ENCODE assay signal across 8 mouse cellular contexts in the genomic region with DNA sequence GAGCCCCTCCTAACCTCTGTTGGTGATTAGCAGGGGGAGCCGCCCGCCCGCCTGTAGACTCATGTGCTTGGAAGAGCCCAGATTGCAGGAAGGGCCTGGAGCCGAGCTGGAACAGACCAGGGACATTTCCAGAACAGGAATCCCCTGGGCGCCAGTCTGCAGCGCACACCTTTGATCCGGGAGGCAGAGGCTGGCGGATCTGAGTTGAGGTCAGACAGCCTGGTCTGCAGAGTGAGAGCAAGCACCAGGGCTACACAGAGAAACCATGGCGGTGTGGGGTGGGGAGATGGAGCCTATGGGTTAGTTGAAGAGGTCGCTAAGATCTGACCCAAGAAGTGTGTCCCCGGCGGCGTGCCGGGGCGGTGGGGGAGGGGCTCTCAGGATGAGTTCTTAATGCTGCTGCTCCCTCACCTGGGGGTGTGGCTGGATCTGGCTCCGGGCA. TPM values are rescaled to one million over a fixed set of nuclear protein-coding genes. Genes with fewer than 3 reads are reported as not detected.
DNase-seq lines count a peak whose midpoint lies in the region; ATAC-seq and TF ChIP-seq lines count a peak whose summit lies in the region.

No protein-coding gene starts in this region.

- no peaks in the 10 kb centered on the region for H3K27me3 ChIP-seq in kidney, adult 2 months (replicated peaks; ENCODE audit: control insufficient read depth, insufficient read depth, low read length)
- H3K27me3 ChIP-seq in midbrain, postnatal 0 days (ENCODE audit: insufficient read depth, low read length), result no peaks in the 10 kb centered on the region

- H3K4me2 ChIP-seq in midbrain, postnatal 0 days (ENCODE audit: low read depth, low read length, poor library complexity, severe bottlenecking), result no peak overlapping the region

- TF ChIP-seq CTCF in kidney, adult 2 months (conservative IDR thresholded peaks at IDR 0.05; ENCODE audit: insufficient read depth, insufficient read length, low read depth, low read length), result no peak
- no peak for TF ChIP-seq CTCF in midbrain, postnatal 0 days (IDR thresholded peaks at IDR 0.05)

- H3K4me3 ChIP-seq in kidney, adult 2 months (ENCODE audit: insufficient read depth, low read depth, low read length), result no peak overlapping the region
- no peak overlapping the region for H3K4me3 ChIP-seq in midbrain, postnatal 0 days (ENCODE audit: low read depth, low read length)

- H3K4me1 ChIP-seq in kidney, adult 2 months (ENCODE audit: control insufficient read depth, insufficient read depth, low read length), result peaks cover 74% of the 10 kb centered on the region
- H3K4me1 ChIP-seq in midbrain, postnatal 0 days (ENCODE audit: insufficient read depth, low read length), result 0 out of 2 replicates have a peak, but pooled peaks cover 2% of the 10 kb centered on the region

- 17% methylated on average over 16 of the region's 16 CpGs for WGBS in kidney, adult 2 months
- WGBS in midbrain, postnatal 0 days, result 25% methylated on average over 16 of the region's 16 CpGs

- no peak overlapping the region for H3K9ac ChIP-seq in midbrain, postnatal 0 days (replicated peaks; ENCODE audit: low read length, poor library complexity, severe bottlenecking)

- peak; percentile 49 for DNase-seq in CD4-positive, CD25-positive, alpha-beta regulatory T cell, adult 2 months (ENCODE audit: low read depth, low spot score)
- peak; percentile 55 for DNase-seq in CD4-positive helper T cell, adult 2 months (ENCODE audit: low read depth, low spot score)
- DNase-seq in gastrocnemius, adult 8-10 months (ENCODE audit: low spot score in 2 of 2), result peak; percentile 59 to 67
- DNase-seq in kidney, adult 2 months, result peak; percentile 83
- peak; percentile 45 for DNase-seq in naive thymus-derived CD4-positive, alpha-beta T cell, adult 2 months (ENCODE audit: low read depth)
- DNase-seq in midbrain, postnatal 0 days (ENCODE audit: low spot score), result no peak

- no peak for ATAC-seq in CD4-positive, CD25-positive, alpha-beta regulatory T cell, adult 4 months
- ATAC-seq in midbrain, postnatal 0 days (ENCODE audit: low FRiP score), result no peak
- ATAC-seq in cerebellum, adult (ENCODE audit: insufficient number of reproducible peaks, low FRiP score, low TSS enrichment), result no peak

- H3K9me3 ChIP-seq in midbrain, postnatal 0 days (ENCODE audit: low read length), result no peaks in the 10 kb centered on the region

- TF ChIP-seq POLR2A in kidney, adult 2 months (IDR thresholded peaks at IDR 0.05; ENCODE audit: low read depth, low read length), result no peak

- peak overlapping the region; percentile 46 for H3K27ac ChIP-seq in kidney, adult 2 months (ENCODE audit: insufficient read depth, low read depth, low read length)
- no peak overlapping the region for H3K27ac ChIP-seq in midbrain, postnatal 0 days (ENCODE audit: low read depth, low read length)

- no peaks in the 10 kb centered on the region for H3K36me3 ChIP-seq in kidney, adult 2 months (ENCODE audit: control insufficient read depth, insufficient read depth, low read length)
- no peaks in the 10 kb centered on the region for H3K36me3 ChIP-seq in midbrain, postnatal 0 days (ENCODE audit: insufficient read depth, low read length)

RNA-seq across cellular contexts. Expression of a gene that starts 25.0 kb away (rescaled TPM):
- 1,000 to 10,000 TPM; 4,123 to 4,128 TPM for polyA plus RNA-seq in CD4-positive, CD25-positive, alpha-beta regulatory T cell, adult 4 months (2017; shearing (Covaris generic))
- 100 to 1,000 TPM; 566 to 724 (median 629) TPM for total RNA-seq in gastrocnemius, adult 8-10 months (2022)
- 1,267 and 1,337 TPM in 2 replicates for polyA plus RNA-seq in kidney, adult 2 months (2012; rRNA removed)
- total RNA-seq in midbrain, postnatal 0 days (2014; rRNA removed), result 1,612 and 1,828 TPM in 2 replicates
- 779 and 814 TPM in 2 replicates for polyA plus RNA-seq in midbrain, postnatal 0 days (2015; fragmentation: Nextera tagmentation; extraction: Ambion mirVana)

RNA-seq across cellular contexts. Expression of a gene that starts 27.8 kb away (rescaled TPM):
- 10 to 100 TPM; 14.5 to 23.4 TPM for polyA plus RNA-seq in CD4-positive, CD25-positive, alpha-beta regulatory T cell, adult 4 months (2017; shearing (Covaris generic))
- 10 to 100 TPM; 76.0 to 89.9 (median 78.1) TPM for total RNA-seq in gastrocnemius, adult 8-10 months (2022)
- polyA plus RNA-seq in kidney, adult 2 months (2012; rRNA removed), result 101 and 122 TPM in 2 replicates
- total RNA-seq in midbrain, postnatal 0 days (2014; rRNA removed), result 34.6 and 39.4 TPM in 2 replicates
- 15.3 and 15.9 TPM in 2 replicates for polyA plus RNA-seq in midbrain, postnatal 0 days (2015; fragmentation: Nextera tagmentation; extraction: Ambion mirVana)

RNA-seq across cellular contexts. Expression of a gene that starts 30.7 kb away (rescaled TPM):
- polyA plus RNA-seq in CD4-positive, CD25-positive, alpha-beta regulatory T cell, adult 4 months (2017; shearing (Covaris generic)), result 10 to 100 TPM; 25.2 to 36.2 TPM
- 10 to 100 TPM; 28.1 to 31.2 (median 30.6) TPM for total RNA-seq in gastrocnemius, adult 8-10 months (2022)
- 42.2 and 45.4 TPM in 2 replicates for polyA plus RNA-seq in kidney, adult 2 months (2012; rRNA removed)
- total RNA-seq in midbrain, postnatal 0 days (2014; rRNA removed), result 72.9 and 75.1 TPM in 2 replicates
- 24.7 and 26.6 TPM in 2 replicates for polyA plus RNA-seq in midbrain, postnatal 0 days (2015; fragmentation: Nextera tagmentation; extraction: Ambion mirVana)

RNA-seq across cellular contexts. Expression of a gene that starts 49.8 kb away (rescaled TPM):
- 10 to 100 TPM in 1 of 2 experiments, 1 to 10 TPM in 1; 9.9 to 18.6 TPM for polyA plus RNA-seq in CD4-positive, CD25-positive, alpha-beta regulatory T cell, adult 4 months (2017; shearing (Covaris generic))
- 10 to 100 TPM in 1 of 4 experiments, 1 to 10 TPM in 3; 7.2 to 13.5 (median 9.4) TPM for total RNA-seq in gastrocnemius, adult 8-10 months (2022)
- 34.0 and 49.3 TPM in 2 replicates for polyA plus RNA-seq in kidney, adult 2 months (2012; rRNA removed)
- 19.5 and 25.6 TPM in 2 replicates for total RNA-seq in midbrain, postnatal 0 days (2014; rRNA removed)
- polyA plus RNA-seq in midbrain, postnatal 0 days (2015; fragmentation: Nextera tagmentation; extraction: Ambion mirVana), result 22.4 and 27.0 TPM in 2 replicates
